Mouse (Mus musculus) limb, embryonic 11.5 days (tissue): ENCODE data around the gene Paqr5. TPM values are rescaled to one million over a fixed set of nuclear protein-coding genes. Genes with fewer than 3 reads are reported as not detected.

Experiments used
- ATAC-seq: fragments of 200-750 bp; cut with Nextera tagmentation; 2 replicates; pipeline ENCODE4 v1.8.0; 2017; ENCODE audit warnings: low read depth; ENCODE audit not compliant: insufficient number of reproducible peaks, low FRiP score, low TSS enrichment
- DNase-seq: peaks from one replicate; pipeline ENCODE4 v3.0.0-alpha.2; 2015; ENCODE audit warnings: low spot score
- H3K27ac ChIP-seq: fragments of 300-500 bp; sonication (generic); replicated peaks from 2 replicates; pipeline ENCODE4 v1.5.1; 2014; ENCODE audit warnings: low read depth, mild to moderate bottlenecking, low read length
- H3K27me3 ChIP-seq: fragments of 300-500 bp; sonication (generic); 2 replicates; pipeline ENCODE4 v1.6.1; 2014; ENCODE audit warnings: mild to moderate bottlenecking, low read length, mixed read lengths; ENCODE audit not compliant: control insufficient read depth, insufficient read depth
- H3K36me3 ChIP-seq: fragments of 300-500 bp; sonication (generic); 2 replicates; pipeline ENCODE4 v1.6.1; 2014; ENCODE audit warnings: mild to moderate bottlenecking, low read length, moderate library complexity, mixed read lengths; ENCODE audit not compliant: control insufficient read depth, insufficient read depth
- H3K4me1 ChIP-seq: fragments of 300-500 bp; sonication (generic); 2 replicates; pipeline ENCODE4 v1.6.1; 2014; ENCODE audit warnings: low read length, mixed read lengths; ENCODE audit not compliant: control insufficient read depth, insufficient read depth
- H3K4me2 ChIP-seq: fragments of 300-500 bp; sonication (generic); 2 replicates; pipeline ENCODE4 v1.6.1; 2014; ENCODE audit warnings: low read depth, mild to moderate bottlenecking, moderate library complexity; ENCODE audit not compliant: severe bottlenecking
- H3K4me3 ChIP-seq: fragments of 300-500 bp; sonication (generic); 2 replicates; pipeline ENCODE4 v1.5.1; 2014; ENCODE audit warnings: low read depth, low read length
- H3K9ac ChIP-seq: fragments of 300-500 bp; sonication (generic); 2 replicates; pipeline ENCODE4 v1.6.1; 2014; ENCODE audit warnings: mild to moderate bottlenecking, low read length
- H3K9me3 ChIP-seq: fragments of 300-500 bp; sonication (generic); 2 replicates; pipeline ENCODE4 v1.6.1; 2016; ENCODE audit warnings: low read length; ENCODE audit not compliant: control insufficient read depth
- WGBS: fragments of 180-500 bp; shearing (Covaris S2); extraction: QIAGEN DNeasy Blood & Tissue Kit; methylation state at CpG from one replicate; pipeline ENCODE4 v1.1.7; 2014; 5-methylcytosine and 5-hydroxymethylcytosine counted together
- polyA plus RNA-seq: library from polyadenylated mRNA; unstranded; fragments of >200 nt; fragmentation: Nextera tagmentation; extraction: Ambion mirVana; gene quantifications from 2 replicates; pipeline ENCODE4 v1.2.1, GENCODE M21; 2014

Gene Paqr5
- polyA plus RNA-seq, 1 experiment from 2014 or later: 0.85 TPM

- peaks cover 7% of the 10 kb centered on the region; the same call in 1 of the 2 replicates for H3K4me1 ChIP-seq
- DNase-seq: no peak
Measured at GRCm38 (mm10) chr9:61908832-61909407, 117.7 kb downstream of the Paqr5 start.

DNA sequence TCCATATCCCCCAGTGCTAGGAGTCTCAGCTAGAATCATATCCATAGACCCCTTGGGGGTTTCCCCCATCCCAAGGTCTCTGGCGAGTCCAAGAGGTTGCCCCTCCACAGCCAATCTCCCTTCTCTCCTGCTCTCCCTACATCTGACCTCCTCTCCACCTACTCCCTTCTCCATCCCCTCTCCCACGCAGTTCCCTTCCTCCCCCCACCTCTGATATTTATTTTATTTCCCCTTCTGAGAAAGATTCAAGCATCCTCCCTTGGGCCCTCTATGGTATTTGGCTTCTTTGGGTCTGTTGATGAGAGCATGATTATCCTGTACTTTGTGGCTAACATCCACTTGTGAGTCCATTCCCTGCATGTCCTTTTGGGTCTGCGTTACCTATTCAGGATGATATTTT is 118.3 kb downstream of the Paqr5 start:
- no peak for DNase-seq
- Histone ChIP-seq H3K9ac (no peak overlapping the region), H3K27ac (no peak overlapping the region), H3K36me3 (peaks cover 10% of the 10 kb centered on the region; the same call in 1 of the 2 replicates), H3K27me3 (no peaks in the 10 kb centered on the region), H3K9me3 (no peaks in the 10 kb centered on the region), H3K4me2 (no peak overlapping the region), H3K4me1 (peaks cover 3% of the 10 kb centered on the region; the same call in 1 of the 2 replicates), H3K4me3 (no peak overlapping the region)
- 79% methylated on average over 3 of the region's 3 CpGs for WGBS
- ATAC-seq: no peak

More at GRCm38 (mm10) chr9:61908832-61909407, 117.7 kb downstream of the Paqr5 start:
- WGBS: 89% methylated on average over 11 of the region's 11 CpGs
- no peaks in the 10 kb centered on the region for H3K9me3 ChIP-seq
- no peak overlapping the region for H3K27ac ChIP-seq
- no peak for ATAC-seq
- H3K27me3 ChIP-seq: no peaks in the 10 kb centered on the region
- peaks cover 10% of the 10 kb centered on the region; the same call in 1 of the 2 replicates for H3K36me3 ChIP-seq
- no peak overlapping the region for H3K9ac ChIP-seq
- H3K4me2 ChIP-seq: no peak overlapping the region
- H3K4me3 ChIP-seq: no peak overlapping the region

- ATAC-seq (no peak), DNase-seq (no peak)
- Histone ChIP-seq H3K27ac (no peak overlapping the region), H3K9me3 (no peaks in the 10 kb centered on the region), H3K9ac (no peak overlapping the region), H3K4me2 (no peak overlapping the region), H3K4me3 (no peak overlapping the region), H3K27me3 (no peaks in the 10 kb centered on the region), H3K4me1 (0 out of 2 replicates have a peak, but pooled peaks cover 3% of the 10 kb centered on the region), H3K36me3 (peaks cover 8% of the 10 kb centered on the region; the same call in 1 of the 2 replicates)
- 91% methylated on average over 4 of the region's 4 CpGs for WGBS
Measured at GRCm38 (mm10) chr9:61907621-61908295, 118.9 kb downstream of the Paqr5 start.

GRCm38 (mm10) chr9:61906912-61907311 is 119.7 kb downstream of the Paqr5 start:
- WGBS: 67% methylated on average over 10 of the region's 10 CpGs
- Histone ChIP-seq H3K4me3 (no peak overlapping the region), H3K27ac (no peak overlapping the region), H3K4me1 (0 out of 2 replicates have a peak, but pooled peaks cover 3% of the 10 kb centered on the region), H3K4me2 (no peak overlapping the region), H3K27me3 (no peaks in the 10 kb centered on the region), H3K9ac (no peak overlapping the region), H3K9me3 (no peaks in the 10 kb centered on the region), H3K36me3 (peaks cover 2% of the 10 kb centered on the region; the same call in 1 of the 2 replicates)
- DNase-seq (peak; percentile 63), ATAC-seq (no peak)

GRCm38 (mm10) chr9:61905576-61905975 is 121.1 kb downstream of the Paqr5 start:
- Histone ChIP-seq H3K9me3 (no peaks in the 10 kb centered on the region), H3K9ac (no peak overlapping the region), H3K4me1 (0 out of 2 replicates have a peak, but pooled peaks cover 3% of the 10 kb centered on the region), H3K36me3 (no peaks in the 10 kb centered on the region; the same call in 1 of the 2 replicates), H3K27ac (no peak overlapping the region), H3K4me2 (no peak overlapping the region), H3K27me3 (no peaks in the 10 kb centered on the region), H3K4me3 (no peak overlapping the region)
- DNase-seq (no peak), ATAC-seq (no peak)
- WGBS: 55% methylated on average over 5 of the region's 5 CpGs

DNA sequence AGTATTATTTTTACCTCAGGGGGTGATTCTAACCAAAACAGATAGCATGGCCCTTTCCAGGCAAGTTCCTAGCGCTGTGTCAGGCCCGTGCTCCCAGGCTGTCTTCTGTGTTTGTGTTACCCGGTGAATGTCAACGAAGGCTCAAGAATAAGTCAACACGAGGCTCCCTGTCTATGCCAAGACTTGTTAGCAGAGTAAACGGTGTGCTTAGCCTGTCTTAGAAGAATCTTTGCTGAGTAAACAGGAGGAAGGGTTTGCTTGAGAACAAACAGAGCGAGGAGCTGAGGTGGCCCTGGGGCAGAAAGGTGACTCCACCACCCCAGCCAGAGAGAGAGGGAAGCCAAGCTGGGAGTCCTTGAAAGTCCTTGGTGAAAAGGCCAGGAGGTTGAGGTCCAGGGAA is 122.5 kb downstream of the Paqr5 start:
- Histone ChIP-seq H3K36me3 (no peaks in the 10 kb centered on the region; the same call in 1 of the 2 replicates), H3K4me2 (no peak overlapping the region), H3K9me3 (no peaks in the 10 kb centered on the region), H3K9ac (no peak overlapping the region), H3K27ac (no peak overlapping the region), H3K27me3 (no peaks in the 10 kb centered on the region), H3K4me3 (no peak overlapping the region), H3K4me1 (0 out of 2 replicates have a peak, but pooled peaks cover 3% of the 10 kb centered on the region)
- ATAC-seq (no peak), DNase-seq (no peak)
- WGBS: 62% methylated on average over 7 of the region's 7 CpGs

Other genes with a start within 250 kb of the Paqr5 start
- 1,214 and 1,288 TPM in 2 replicates for gene Rplp1, start 112.3 kb downstream of the Paqr5 start, polyA plus RNA-seq
- 119 and 131 TPM in 2 replicates for gene Kif23, start 80.1 kb downstream of the Paqr5 start, polyA plus RNA-seq
- gene Glce, start 95.8 kb upstream of the Paqr5 start, polyA plus RNA-seq: 24.1 and 25.0 TPM in 2 replicates